Mouse (Mus musculus) kidney, adult 2 months (tissue): ENCODE results near the gene Ogfr. TPM values are rescaled to one million over a fixed set of nuclear protein-coding genes. Genes with fewer than 3 reads are reported as not detected.

Experiments
- DNase-seq: peaks from one replicate; pipeline ENCODE4 v3.0.0; 2021
- H3K27ac ChIP-seq: fragments of 200-500 bp; 2 replicates; pipeline ENCODE4 v1.5.1; 2012; ENCODE audit warnings: low read depth, low read length, control low read depth, inconsistent platforms; ENCODE audit not compliant: insufficient read depth
- H3K27me3 ChIP-seq: fragments of 200-500 bp; replicated peaks from 2 replicates; pipeline ENCODE4 v1.6.1; 2012; ENCODE audit warnings: mild to moderate bottlenecking, moderate library complexity, low read length, inconsistent platforms; ENCODE audit not compliant: control insufficient read depth, insufficient read depth
- H3K36me3 ChIP-seq: fragments of 200-500 bp; 2 replicates; pipeline ENCODE4 v1.6.1; 2012; ENCODE audit warnings: mild to moderate bottlenecking, moderate library complexity, low read length, inconsistent platforms; ENCODE audit not compliant: control insufficient read depth, insufficient read depth
- H3K4me1 ChIP-seq: fragments of 200-500 bp; 2 replicates; pipeline ENCODE4 v1.6.1; 2011; ENCODE audit warnings: low read length; ENCODE audit not compliant: control insufficient read depth, insufficient read depth
- H3K4me3 ChIP-seq: fragments of 200-500 bp; 2 replicates; pipeline ENCODE4 v1.5.1; 2011; ENCODE audit warnings: mild to moderate bottlenecking, low read depth, low read length, control low read depth; ENCODE audit not compliant: insufficient read depth
- CTCF ChIP-seq: fragments of 200-500 bp; conservative IDR thresholded peaks from 2 replicates; pipeline ENCODE4 v1.5.1; 2011; ENCODE audit warnings: low read depth, mild to moderate bottlenecking, control low read depth, low read length, moderate library complexity, mixed read lengths; ENCODE audit not compliant: insufficient read depth, insufficient read length
- POLR2A ChIP-seq: fragments of 200-500 bp; IDR thresholded peaks from one replicate; pipeline ENCODE4 v1.6.1; 2011; ENCODE audit warnings: low read depth, low read length, control low read depth
- WGBS: fragments of 180-500 bp; shearing (Covaris S2); methylation state at CpG from one replicate; pipeline ENCODE4 v1.1.7; 2018; 5-methylcytosine and 5-hydroxymethylcytosine counted together
- polyA plus RNA-seq: library from polyadenylated mRNA; depleted of rRNA; stranded (reverse); fragments of >200 nt; gene quantifications from 2 replicates; pipeline ENCODE4 v1.2.3, GENCODE M21; 2012

Ogfr gene
- polyA plus RNA-seq, 1 experiment, result 35.5 TPM

- no peaks in the 10 kb centered on the region for H3K36me3 ChIP-seq
- H3K27me3 ChIP-seq, result no peaks in the 10 kb centered on the region
- TF ChIP-seq POLR2A (no peak), CTCF (peak; percentile 95)
- no peak overlapping the region for H3K27ac ChIP-seq
- H3K4me3 ChIP-seq, result no peak overlapping the region
- H3K4me1 ChIP-seq, result peaks cover 6% of the 10 kb centered on the region
- 5% methylated on average over 3 of the region's 3 CpGs for WGBS
- DNase-seq, result peak; percentile 64
Observed at GRCm38 (mm10) chr2:180578686-180579085, 10.4 kb upstream of the Ogfr start.

GRCm38 (mm10) chr2:180581002-180581401 lies 8.0 kb upstream of the Ogfr start, which contains the start of gene Mrgbp:
Gene Mrgbp, plus strand, starts transcription at chr2:180581304.
- Histone ChIP-seq H3K27me3 (no peaks in the 10 kb centered on the region), H3K36me3 (no peaks in the 10 kb centered on the region), H3K27ac (no peak within 1 kb of the TSS), H3K4me1 (peaks cover 10% of the 10 kb centered on the region), H3K4me3 (no peak within 1 kb of the TSS)
- DNase-seq, result no peak
- TF ChIP-seq POLR2A, result no peak
- no peak for TF ChIP-seq CTCF
- 71% methylated on average over 3 of the region's 3 CpGs for WGBS

- H3K4me3 ChIP-seq, result peak overlapping the region; percentile 70
- TF ChIP-seq CTCF (peak; percentile 93), POLR2A (no peak)
- no peaks in the 10 kb centered on the region for H3K36me3 ChIP-seq
- no peaks in the 10 kb centered on the region for H3K27me3 ChIP-seq
- peak overlapping the region; percentile 17; the same call in 1 of the 2 replicates for H3K27ac ChIP-seq
- peaks cover 10% of the 10 kb centered on the region for H3K4me1 ChIP-seq
- peak; percentile 97 for DNase-seq
- WGBS, result under 1% methylated on average over 56 of the region's 57 CpGs
Observed at GRCm38 (mm10) chr2:180582481-180583153, 6.4 kb upstream of the Ogfr start.

GRCm38 (mm10) chr2:180583154-180583507 lies 5.9 kb upstream of the Ogfr start:
- Histone ChIP-seq H3K27ac (no peak overlapping the region), H3K36me3 (no peaks in the 10 kb centered on the region), H3K4me1 (peaks cover 10% of the 10 kb centered on the region), H3K4me3 (peak overlapping the region; percentile 70), H3K27me3 (no peaks in the 10 kb centered on the region)
- 11% methylated on average over 6 of the region's 7 CpGs for WGBS
- TF ChIP-seq POLR2A, result no peak
- TF ChIP-seq CTCF, result no peak
- no peak for DNase-seq

GRCm38 (mm10) chr2:180588736-180589122 lies 316 bp upstream of the Ogfr start:
- H3K27me3 ChIP-seq, result no peaks in the 10 kb centered on the region
- TF ChIP-seq CTCF, result 0 out of 2 replicates have a peak, but pooled peaks have one; percentile 6
- no peak for TF ChIP-seq POLR2A
- 47% methylated on average over 6 of the region's 6 CpGs for WGBS
- H3K4me3 ChIP-seq, result peak overlapping the region; percentile 78
- H3K36me3 ChIP-seq, result no peaks in the 10 kb centered on the region; the same call in 1 of the 2 replicates
- H3K4me1 ChIP-seq, result peaks cover 3% of the 10 kb centered on the region
- no peak for DNase-seq
- no peak overlapping the region for H3K27ac ChIP-seq

- H3K36me3 ChIP-seq, result no peaks in the 10 kb centered on the region; the same call in 1 of the 2 replicates
- no peak within 1 kb of the TSS for H3K4me3 ChIP-seq
- WGBS, result 45% methylated on average over 4 of the region's 4 CpGs
- no peaks in the 10 kb centered on the region for H3K4me1 ChIP-seq
- no peaks in the 10 kb centered on the region for H3K27me3 ChIP-seq
- no peak for DNase-seq
- TF ChIP-seq CTCF (no peak), POLR2A (no peak)
- no peak within 1 kb of the TSS for H3K27ac ChIP-seq
Observed at GRCm38 (mm10) chr2:180597490-180597889, 8.4 kb downstream of the Ogfr start, which contains the start of gene Col9a3. Gene Col9a3, plus strand, starts transcription at chr2:180597790.

- Histone ChIP-seq H3K4me1 (no peaks in the 10 kb centered on the region), H3K27ac (no peak overlapping the region), H3K4me3 (no peak overlapping the region), H3K27me3 (no peaks in the 10 kb centered on the region), H3K36me3 (no peaks in the 10 kb centered on the region; the same call in 1 of the 2 replicates)
- no peak for TF ChIP-seq POLR2A
- TF ChIP-seq CTCF, result no peak
- no peak for DNase-seq
- WGBS, result 16% methylated on average over 39 of the region's 41 CpGs
Observed at GRCm38 (mm10) chr2:180598157-180598705, 9.2 kb downstream of the Ogfr start.
